Mouse (Mus musculus) megakaryocyte, embryonic 14.5 days (primary cell): ENCODE data around the gene Krit1.

Experiments used
- FLI1 ChIP-seq: IDR thresholded peaks from 2 replicates; pipeline ENCODE4 v1.6.1; 2012; ENCODE audit warnings: low read length, inconsistent platforms, mixed read lengths
- GATA1 ChIP-seq: IDR thresholded peaks from 3 replicates; pipeline ENCODE4 v1.6.1; 2012; ENCODE audit warnings: mixed read lengths, low read length, inconsistent platforms, borderline replicate concordance

GRCm38 (mm10) chr5:3803292-3804165 is 545 bp downstream of the Krit1 start:
- no peak for TF ChIP-seq GATA1
- no peak for TF ChIP-seq FLI1
